Mouse (Mus musculus): ENCODE measurements around the gene Olfr524. TPM values are rescaled to one million over a fixed set of nuclear protein-coding genes. Genes with fewer than 3 reads are reported as not detected.

The Olfr524 gene
- total RNA-seq, 1 experiment from 2014 or later = not detected

Other genes with a start within 250 kb of the Olfr524 start
- gene 6430531B16Rik, start 227.2 kb downstream of the Olfr524 start, total RNA-seq (2017) = 1.5 TPM in 1 of 3 replicates, not detected in the others
- gene Adam8, start 213.4 kb downstream of the Olfr524 start, total RNA-seq (2017) = 10.2 to 54.2 TPM (median 40.8 TPM) in 3 replicates
- 27.4 to 31.4 TPM (median 27.6 TPM) in 3 replicates for gene Zfp511, start 169.6 kb downstream of the Olfr524 start, total RNA-seq (2017)
- gene Tubgcp2, start 169.3 kb downstream of the Olfr524 start, total RNA-seq (2017) = 16.3 to 28.9 TPM (median 26.9 TPM) in 3 replicates
- not detected in 3 replicates for gene Msx3, start 156.9 kb downstream of the Olfr524 start, total RNA-seq (2017)
- 0.68 TPM in 1 of 3 replicates, not detected in the others for gene Caly, start 123.4 kb downstream of the Olfr524 start, total RNA-seq (2017)
- not detected in 3 replicates for gene Prap1, start 112.6 kb downstream of the Olfr524 start, total RNA-seq (2017)
- 2.8 to 7.7 TPM (median 4.5 TPM) in 3 replicates for gene Fuom, start 103.5 kb downstream of the Olfr524 start, total RNA-seq (2017)
- 0.87 to 1.5 TPM (median 1.2 TPM) in 3 replicates for gene Paox, start 90.2 kb downstream of the Olfr524 start, total RNA-seq (2017)
- gene Echs1, start 89.5 kb downstream of the Olfr524 start, total RNA-seq (2017) = 37.8 to 42.3 TPM (median 41.5 TPM) in 3 replicates
- gene Mtg1, start 68.4 kb downstream of the Olfr524 start, total RNA-seq (2017) = 3.7 to 7.6 TPM (median 4.4 TPM) in 3 replicates
- gene Sprn, start 51.1 kb downstream of the Olfr524 start, total RNA-seq (2017) = not detected in 3 replicates
- not detected in 3 replicates for gene Olfr522, start 41.2 kb downstream of the Olfr524 start, total RNA-seq (2017)
- not detected in 3 replicates for gene Olfr523, start 32.7 kb downstream of the Olfr524 start, total RNA-seq (2017)
- gene Cd163l1, start 12.3 kb upstream of the Olfr524 start, total RNA-seq (2017) = 0.39 to 0.48 TPM in 2 of 3 replicates, not detected in the other
- 0.85 to 2.5 TPM in 2 of 3 replicates, not detected in the other for gene 5830411N06Rik, start 41.3 kb upstream of the Olfr524 start, total RNA-seq (2017)
- gene Olfr525, start 114.9 kb upstream of the Olfr524 start, total RNA-seq (2017) = not detected in 3 replicates
- gene Olfr527, start 128.1 kb upstream of the Olfr524 start, total RNA-seq (2017) = not detected in 3 replicates
- not detected in 3 replicates for gene Olfr60, start 155.7 kb upstream of the Olfr524 start, total RNA-seq (2017)
- not detected in 3 replicates for gene Olfr530, start 170.4 kb upstream of the Olfr524 start, total RNA-seq (2017)
- 0.10 TPM in 1 of 3 replicates, not detected in the others for gene Olfr531, start 197.0 kb upstream of the Olfr524 start, total RNA-seq (2017)
- gene Olfr532, start 215.7 kb upstream of the Olfr524 start, total RNA-seq (2017) = not detected in 3 replicates